Mouse (Mus musculus) embryonic fibroblast, embryonic 13.5 days (primary cell): ENCODE data around the gene Nhsl2.

ENCODE experiments used
- CTCF ChIP-seq: IDR thresholded peaks from 2 replicates; pipeline ENCODE4 v1.5.1; 2011; ENCODE audit warnings: mild to moderate bottlenecking, control low read depth, low read length, moderate library complexity, borderline replicate concordance; ENCODE audit not compliant: insufficient read depth
- POLR2A ChIP-seq: IDR thresholded peaks from 2 replicates; pipeline ENCODE4 v1.6.1; 2011; ENCODE audit warnings: low read depth, mild to moderate bottlenecking, control low read depth, low read length, moderate library complexity

DNA sequence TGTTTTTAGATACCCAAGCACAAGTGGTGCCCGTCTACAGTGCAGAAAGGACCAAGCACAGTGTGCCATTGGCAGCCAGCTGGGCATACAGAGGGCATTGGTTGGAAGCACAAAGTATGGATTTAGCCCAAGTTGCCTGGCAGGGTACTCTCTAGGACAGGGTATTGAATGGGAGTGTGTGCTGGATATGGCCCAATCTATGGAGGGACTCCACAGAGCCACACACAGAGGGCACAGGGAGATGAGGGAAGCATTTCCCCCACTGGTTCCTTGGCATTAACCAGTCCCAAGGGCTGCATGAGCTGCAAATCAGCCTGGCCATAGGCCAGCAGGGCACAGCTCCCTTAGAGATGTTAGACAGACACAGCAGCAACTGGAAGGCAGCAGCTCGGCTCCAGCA, 79.9 kb downstream of the Nhsl2 start:
- TF ChIP-seq CTCF (no peak), POLR2A (no peak)
